8 mouse cellular contexts compared by ENCODE assay signal in genomic region chr1:23286741-23287140, GRCm38 (mm10).
DNase-seq lines count a peak whose midpoint lies in the region; ATAC-seq and TF ChIP-seq lines count a peak whose summit lies in the region.

No protein-coding gene starts in this region.

- peak; percentile 73 for ATAC-seq in stomach, embryonic 16.5 days (ENCODE audit: insufficient read depth, low FRiP score)

- H3K9ac ChIP-seq in MEL (ENCODE audit: control insufficient read depth, low read depth, low read length, poor library complexity, severe bottlenecking), result no peak overlapping the region
- no peak overlapping the region for H3K9ac ChIP-seq in stomach, embryonic 16.5 days (ENCODE audit: low read length)

- peaks cover 15 to 29% of the 10 kb centered on the region in 2 experiments for H3K4me1 ChIP-seq in MEL (ENCODE audit: control insufficient read depth in 1 of 2, insufficient read depth in 2 of 2, low read length in 2 of 2)
- H3K4me1 ChIP-seq in stomach, embryonic 16.5 days (ENCODE audit: control insufficient read depth, insufficient read depth, low read length), result no peaks in the 10 kb centered on the region

- TF ChIP-seq POLR2A in MEL (IDR thresholded peaks at IDR 0.05; ENCODE audit: control insufficient read depth in 1 of 2, insufficient read depth in 1 of 2, low read depth in 1 of 2, low read length in 2 of 2, poor library complexity in 1 of 2), result no peak

- H3K27me3 ChIP-seq in MEL (ENCODE audit: control insufficient read depth in 1 of 2, insufficient read depth in 2 of 2, low read length in 2 of 2), result no peaks in the 10 kb centered on the region
- no peaks in the 10 kb centered on the region for H3K27me3 ChIP-seq in stomach, embryonic 16.5 days (ENCODE audit: control insufficient read depth, insufficient read depth, low read length)

- WGBS in stomach, embryonic 16.5 days, result 23% methylated on average over 4 of the region's 4 CpGs

- intact Hi-C loops in gastrocnemius, postnatal 36 days (cut with DNase I), result no loop called here
- intact Hi-C loops in heart, postnatal 14 days (cut with DNase I), result loop anchor here (5.0 to 10.0 kb wide), 3 partner anchors 36 to 682 kb away; no protein-coding TSS in a partner anchor

- H3K36me3 ChIP-seq in MEL (ENCODE audit: control insufficient read depth in 1 of 2, insufficient read depth in 2 of 2, low read length in 2 of 2), result peaks cover 5 to 25% of the 10 kb centered on the region in 2 experiments
- H3K36me3 ChIP-seq in stomach, embryonic 16.5 days (ENCODE audit: control insufficient read depth, insufficient read depth, low read length), result no peaks in the 10 kb centered on the region

- peak; percentile 43 for TF ChIP-seq RAD21 in MEL (IDR thresholded peaks at IDR 0.05; ENCODE audit: low read depth, low read length)

- H3K4me2 ChIP-seq in stomach, embryonic 16.5 days (ENCODE audit: low read depth, low read length), result no peak overlapping the region

- peak in 2 of 3 experiments; percentile 14 to 46; a peak in 3 of 6 replicates for TF ChIP-seq CTCF in MEL (IDR thresholded peaks at IDR 0.05 in 2 of 3, conservative IDR thresholded peaks at IDR 0.05 in 1 of 3; ENCODE audit: control insufficient read depth in 1 of 3, insufficient read depth in 1 of 3, low read depth in 2 of 3, low read length in 3 of 3, poor library complexity in 1 of 3, severe bottlenecking in 1 of 3)

- peak; percentile 52 for DNase-seq in gastrocnemius, adult 18-20 months (ENCODE audit: low spot score)
- no peak for DNase-seq in gastrocnemius, postnatal 36 days
- DNase-seq in MEL (ENCODE audit: low read depth, low spot score), result no peak
- peak; percentile 33 to 44 for DNase-seq in cerebellum, postnatal 36 days
- DNase-seq in heart, postnatal 14 days, result peak; percentile 29 to 53
- peak; percentile 46 to 53 for DNase-seq in layer of hippocampus, adult 8-10 months (ENCODE audit: low spot score in 2 of 2)
- DNase-seq in lung, postnatal 4 days, result peak; percentile 62 to 67

- TF ChIP-seq EP300 in MEL (IDR thresholded peaks at IDR 0.05; ENCODE audit: low read depth in 1 of 2, low read length in 2 of 2), result no peak

- no peak overlapping the region for H3K27ac ChIP-seq in MEL (ENCODE audit: control insufficient read depth, low read depth, low read length)
- H3K27ac ChIP-seq in stomach, embryonic 16.5 days (ENCODE audit: low read length), result no peak overlapping the region

- H3K4me3 ChIP-seq in MEL (ENCODE audit: control insufficient read depth in 1 of 2, insufficient read depth in 1 of 2, low read depth in 2 of 2, low read length in 2 of 2), result no peak overlapping the region
- no peak overlapping the region for H3K4me3 ChIP-seq in stomach, embryonic 16.5 days (replicated peaks; ENCODE audit: low read length)

- no peaks in the 10 kb centered on the region; the same call in 1 of the 2 replicates for H3K79me2 ChIP-seq in MEL (ENCODE audit: control insufficient read depth, insufficient read depth, low read length, poor library complexity)

- no peaks in the 10 kb centered on the region for H3K9me3 ChIP-seq in MEL (replicated peaks; ENCODE audit: insufficient read depth, low read length)
- H3K9me3 ChIP-seq in stomach, embryonic 16.5 days (replicated peaks; ENCODE audit: control insufficient read depth, low read length), result no peaks in the 10 kb centered on the region

TF ChIP-seq in MEL, 35 proteins besides CTCF, POLR2A, EP300 and RAD21:
- TF ChIP-seq SMC3 (IDR thresholded peaks at IDR 0.05; ENCODE audit: low read depth, low read length), result peak; percentile 26
- no peak for TF ChIP-seq GATA1 (IDR thresholded peaks at IDR 0.05; ENCODE audit: low read depth, low read length)

Comparison
In these comparisons a context has a peak if more than half of its experiments do, and no peak if none do; other contexts are left out.
1. DNase-seq: peak in gastrocnemius, adult 18-20 months (single experiment), cerebellum, postnatal 36 days (2 of 2), heart, postnatal 14 days (2 of 2), layer of hippocampus, adult 8-10 months (2 of 2) and lung, postnatal 4 days (2 of 2); none in gastrocnemius, postnatal 36 days (0 of 2) and MEL (single experiment).